Mouse (Mus musculus): ENCODE data around the gene Apeh. TPM values are rescaled to one million over a fixed set of nuclear protein-coding genes. Genes with fewer than 3 reads are reported as not detected.

Apeh gene
- polyA plus RNA-seq, 1 experiment from 2014 or later: 57.8 TPM

DNA sequence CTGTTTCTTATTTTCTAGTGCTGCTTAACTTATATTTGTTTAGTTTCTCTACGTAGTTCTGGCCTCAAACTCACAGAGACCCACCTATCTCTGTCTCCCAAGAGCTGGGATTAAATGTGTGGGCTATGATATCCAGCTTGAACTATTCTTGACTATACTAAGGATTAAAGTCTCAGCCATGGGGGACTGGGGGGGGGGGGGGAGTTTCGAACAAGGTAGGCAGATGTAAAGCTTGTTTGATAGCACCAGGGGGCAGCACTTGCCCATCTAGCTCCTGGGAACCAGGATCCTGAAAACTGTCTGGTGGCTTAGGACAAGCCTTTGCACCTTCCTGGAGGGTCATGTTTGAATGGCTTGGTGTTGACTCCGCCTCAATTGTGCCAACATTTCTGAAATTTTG lies 1.1 kb upstream of the Apeh start:
- no peaks in the 10 kb centered on the region for H3K27me3 ChIP-seq (ENCODE audit: control insufficient read depth, insufficient read depth, low read length)
- H3K4me1 ChIP-seq (ENCODE audit: control insufficient read depth, insufficient read depth, low read length): peaks cover 16% of the 10 kb centered on the region; the same call in 1 of the 2 replicates
- H3K27ac ChIP-seq (ENCODE audit: low read depth, low read length): no peak overlapping the region
- peaks cover 25% of the 10 kb centered on the region for H3K36me3 ChIP-seq (ENCODE audit: control insufficient read depth, insufficient read depth, low read length)
- H3K9me3 ChIP-seq (ENCODE audit: control insufficient read depth, low read length): no peaks in the 10 kb centered on the region
- H3K4me3 ChIP-seq (ENCODE audit: low read length): peak overlapping the region; percentile 81
- no peak for ATAC-seq (ENCODE audit: low FRiP score, low TSS enrichment)
- WGBS: 9% methylated on average over 3 of the region's 3 CpGs
- H3K4me2 ChIP-seq (replicated peaks; ENCODE audit: low read depth, low read length): peak overlapping the region; percentile 96
- H3K9ac ChIP-seq (ENCODE audit: low read depth, low read length): peak overlapping the region; percentile 69; the same call in 1 of the 2 replicates

DNA sequence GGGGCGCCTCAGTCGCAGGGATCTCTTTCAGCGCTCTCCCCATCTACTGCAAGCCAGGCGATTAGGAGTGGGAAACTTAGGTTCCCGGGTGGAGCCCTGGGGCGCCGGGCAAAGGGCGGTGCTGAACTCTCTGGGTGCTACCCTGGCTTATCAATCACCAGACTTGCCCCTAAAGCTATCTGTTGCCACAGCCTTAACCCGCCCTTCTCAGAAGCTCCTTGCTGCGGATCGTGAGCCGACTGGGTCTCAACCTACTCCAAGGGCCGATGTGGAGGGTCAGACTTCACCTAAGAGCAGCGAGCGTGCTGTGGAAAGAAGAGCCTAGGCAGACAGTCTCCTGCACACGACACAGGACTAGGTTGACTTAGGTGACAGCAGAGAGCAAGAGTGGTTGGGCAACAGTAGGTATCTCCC lies 599 bp upstream of the Apeh start:
- no peaks in the 10 kb centered on the region for H3K9me3 ChIP-seq (ENCODE audit: control insufficient read depth, low read length)
- WGBS: under 1% methylated on average over 16 of the region's 16 CpGs
- H3K4me3 ChIP-seq (ENCODE audit: low read length): peak overlapping the region; percentile 81
- no peaks in the 10 kb centered on the region for H3K27me3 ChIP-seq (ENCODE audit: control insufficient read depth, insufficient read depth, low read length)
- peak; percentile 14 for ATAC-seq (ENCODE audit: low FRiP score, low TSS enrichment)
- peaks cover 16% of the 10 kb centered on the region; the same call in 1 of the 2 replicates for H3K4me1 ChIP-seq (ENCODE audit: control insufficient read depth, insufficient read depth, low read length)
- H3K4me2 ChIP-seq (replicated peaks; ENCODE audit: low read depth, low read length): peak overlapping the region; percentile 96
- peaks cover 30% of the 10 kb centered on the region for H3K36me3 ChIP-seq (ENCODE audit: control insufficient read depth, insufficient read depth, low read length)
- H3K9ac ChIP-seq (ENCODE audit: low read depth, low read length): peak overlapping the region; percentile 69
- H3K27ac ChIP-seq (ENCODE audit: low read depth, low read length): peak overlapping the region; percentile 7; the same call in 1 of the 2 replicates

DNA sequence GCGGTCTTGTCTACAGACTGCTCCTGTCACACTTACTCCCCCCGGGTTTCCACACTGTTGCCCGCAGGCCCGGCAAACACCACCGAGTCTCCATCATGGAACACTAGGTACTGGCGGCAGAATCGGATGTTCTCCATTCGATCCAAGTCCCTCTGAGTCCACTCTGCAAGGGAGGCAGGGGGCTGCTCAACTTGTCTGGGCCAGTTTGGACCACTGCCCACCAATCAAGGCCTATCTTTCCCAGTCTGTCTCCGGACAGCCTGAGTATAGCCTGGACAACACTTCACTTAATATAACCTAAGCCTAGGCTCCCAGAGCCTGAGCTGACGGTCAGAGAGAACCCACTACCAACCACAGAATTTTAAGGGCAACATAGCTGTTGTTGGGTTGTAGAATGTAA lies 820 bp downstream of the Apeh start:
- Histone ChIP-seq H3K4me1 (ENCODE audit: control insufficient read depth, insufficient read depth, low read length) (peaks cover 16% of the 10 kb centered on the region; the same call in 1 of the 2 replicates), H3K4me2 (replicated peaks; ENCODE audit: low read depth, low read length) (peak overlapping the region; percentile 96), H3K9ac (ENCODE audit: low read depth, low read length) (peak overlapping the region; percentile 69; the same call in 1 of the 2 replicates), H3K27me3 (ENCODE audit: control insufficient read depth, insufficient read depth, low read length) (no peaks in the 10 kb centered on the region), H3K9me3 (ENCODE audit: control insufficient read depth, low read length) (no peaks in the 10 kb centered on the region), H3K36me3 (ENCODE audit: control insufficient read depth, insufficient read depth, low read length) (peaks cover 44% of the 10 kb centered on the region), H3K27ac (ENCODE audit: low read depth, low read length) (no peak overlapping the region), H3K4me3 (ENCODE audit: low read length) (peak overlapping the region; percentile 81)
- no peak for ATAC-seq (ENCODE audit: low FRiP score, low TSS enrichment)
- WGBS: 64% methylated on average over 10 of the region's 10 CpGs

DNA sequence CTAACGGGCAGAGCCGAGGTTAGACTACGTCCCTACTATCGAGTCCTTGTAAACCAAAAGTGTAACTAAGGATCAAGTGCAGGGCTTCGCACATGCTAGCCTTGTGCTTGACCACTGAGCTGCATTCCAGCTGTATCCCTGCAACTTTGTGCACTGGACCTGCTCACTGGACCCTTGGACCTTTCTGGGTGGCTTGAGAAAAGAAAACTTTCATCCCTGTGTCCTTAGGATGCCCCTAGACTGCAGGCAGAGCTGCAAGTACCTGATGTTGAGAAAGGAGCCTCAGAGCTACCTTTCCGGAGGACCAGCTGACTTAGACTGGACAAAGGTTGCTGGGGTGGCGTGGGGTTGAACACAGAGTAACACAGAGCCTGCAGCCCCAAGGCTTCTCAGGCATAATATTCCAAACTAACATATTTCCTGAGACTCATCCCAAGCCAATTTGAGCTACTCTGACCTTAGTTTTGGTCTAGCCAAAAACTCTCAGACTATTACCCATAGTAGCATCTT lies 3.7 kb downstream of the Apeh start:
- Histone ChIP-seq H3K27me3 (ENCODE audit: control insufficient read depth, insufficient read depth, low read length) (no peaks in the 10 kb centered on the region), H3K4me3 (ENCODE audit: low read length) (no peak overlapping the region), H3K4me1 (ENCODE audit: control insufficient read depth, insufficient read depth, low read length) (peaks cover 13% of the 10 kb centered on the region; the same call in 1 of the 2 replicates), H3K9me3 (ENCODE audit: control insufficient read depth, low read length) (no peaks in the 10 kb centered on the region), H3K36me3 (ENCODE audit: control insufficient read depth, insufficient read depth, low read length) (peaks cover 72% of the 10 kb centered on the region), H3K4me2 (replicated peaks; ENCODE audit: low read depth, low read length) (no peak overlapping the region), H3K27ac (ENCODE audit: low read depth, low read length) (no peak overlapping the region), H3K9ac (ENCODE audit: low read depth, low read length) (no peak overlapping the region)
- ATAC-seq (ENCODE audit: low FRiP score, low TSS enrichment): no peak
- WGBS: 96% methylated on average over 7 of the region's 7 CpGs

DNA sequence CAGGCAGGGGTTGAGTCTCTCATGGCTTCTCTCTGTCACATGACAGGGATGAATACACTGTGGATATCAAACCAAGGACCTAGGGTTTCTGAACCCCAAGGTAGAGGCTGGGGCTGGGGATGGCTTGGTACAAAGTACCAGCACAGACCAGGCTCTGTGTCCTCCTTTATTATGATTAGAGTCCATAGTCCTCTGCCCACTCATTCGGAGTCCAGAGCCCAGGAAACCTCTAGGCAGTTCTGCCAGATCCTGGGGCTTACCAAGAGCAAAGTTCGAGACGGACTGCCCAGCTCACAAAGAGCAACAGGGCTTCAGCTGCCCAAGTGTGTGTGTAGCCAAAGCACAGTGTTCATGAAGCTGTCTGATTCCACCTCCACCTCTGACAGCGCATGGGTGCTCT lies 9.1 kb downstream of the Apeh start:
- Histone ChIP-seq H3K27me3 (ENCODE audit: control insufficient read depth, insufficient read depth, low read length) (peaks cover 20% of the 10 kb centered on the region), H3K4me1 (ENCODE audit: control insufficient read depth, insufficient read depth, low read length) (no peaks in the 10 kb centered on the region; the same call in 1 of the 2 replicates), H3K27ac (ENCODE audit: low read depth, low read length) (no peak overlapping the region), H3K4me3 (ENCODE audit: low read length) (no peak overlapping the region), H3K4me2 (replicated peaks; ENCODE audit: low read depth, low read length) (no peak overlapping the region), H3K9ac (ENCODE audit: low read depth, low read length) (no peak overlapping the region), H3K9me3 (ENCODE audit: control insufficient read depth, low read length) (no peaks in the 10 kb centered on the region), H3K36me3 (ENCODE audit: control insufficient read depth, insufficient read depth, low read length) (peaks cover 56% of the 10 kb centered on the region)
- ATAC-seq (ENCODE audit: low FRiP score, low TSS enrichment): no peak
- 94% methylated on average over 4 of the region's 4 CpGs for WGBS

DNA sequence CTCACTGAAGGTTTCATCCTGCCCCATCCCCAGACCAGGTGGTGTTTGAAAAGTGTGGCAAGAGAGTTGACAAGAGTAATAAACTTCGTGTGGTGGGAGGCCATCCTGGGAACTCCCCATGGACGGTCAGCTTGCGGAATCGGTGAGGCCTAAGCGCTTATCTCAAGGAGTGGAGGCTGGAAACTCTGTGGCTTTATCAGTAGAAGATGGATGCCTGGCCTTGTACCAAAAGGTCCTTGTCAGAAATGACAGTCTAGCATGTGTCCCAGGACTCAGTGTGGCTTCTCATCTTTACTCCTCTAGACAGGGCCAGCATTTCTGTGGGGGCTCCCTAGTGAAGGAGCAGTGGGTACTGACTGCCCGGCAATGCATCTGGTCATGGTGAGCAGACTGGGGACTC lies 10.8 kb downstream of the Apeh start:
- Histone ChIP-seq H3K27me3 (ENCODE audit: control insufficient read depth, insufficient read depth, low read length) (peaks cover 20% of the 10 kb centered on the region), H3K27ac (ENCODE audit: low read depth, low read length) (no peak overlapping the region), H3K4me2 (replicated peaks; ENCODE audit: low read depth, low read length) (no peak overlapping the region), H3K4me3 (ENCODE audit: low read length) (no peak overlapping the region), H3K9me3 (ENCODE audit: control insufficient read depth, low read length) (no peaks in the 10 kb centered on the region), H3K9ac (ENCODE audit: low read depth, low read length) (no peak overlapping the region), H3K36me3 (ENCODE audit: control insufficient read depth, insufficient read depth, low read length) (peaks cover 39% of the 10 kb centered on the region), H3K4me1 (ENCODE audit: control insufficient read depth, insufficient read depth, low read length) (peaks cover 4% of the 10 kb centered on the region; the same call in 1 of the 2 replicates)
- WGBS: 71% methylated on average over 6 of the region's 6 CpGs
- ATAC-seq (ENCODE audit: low FRiP score, low TSS enrichment): no peak

DNA sequence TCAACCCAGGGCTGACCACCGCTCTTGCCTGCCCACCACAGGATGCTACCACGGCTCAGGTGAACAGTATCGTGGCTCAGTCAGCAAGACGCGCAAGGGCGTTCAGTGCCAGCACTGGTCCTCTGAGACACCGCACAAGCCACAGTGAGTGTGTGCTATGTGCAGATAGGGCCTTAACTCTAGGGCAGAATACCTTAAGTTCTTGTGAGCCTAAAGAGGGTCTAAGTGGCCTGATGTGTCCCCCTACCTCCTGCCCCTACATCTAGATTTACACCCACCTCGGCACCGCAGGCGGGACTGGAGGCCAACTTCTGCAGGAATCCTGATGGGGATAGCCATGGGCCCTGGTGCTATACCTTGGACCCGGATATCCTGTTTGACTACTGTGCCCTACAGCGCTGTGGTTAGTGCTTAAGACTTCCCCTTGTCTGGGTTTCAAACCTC lies 11.4 kb downstream of the Apeh start, which contains the start of gene Rnf123:
TSS of gene Rnf123 (minus strand) at position 359 of the 444 bp plus-strand sequence.
- WGBS: 36% methylated on average over 12 of the region's 12 CpGs
- no peaks in the 10 kb centered on the region for H3K9me3 ChIP-seq (ENCODE audit: control insufficient read depth, low read length)
- H3K27me3 ChIP-seq (ENCODE audit: control insufficient read depth, insufficient read depth, low read length): peaks cover 20% of the 10 kb centered on the region
- peak within 1 kb of the TSS; percentile 34 for H3K4me2 ChIP-seq (replicated peaks; ENCODE audit: low read depth, low read length)
- no peak within 1 kb of the TSS for H3K27ac ChIP-seq (ENCODE audit: low read depth, low read length)
- H3K4me1 ChIP-seq (ENCODE audit: control insufficient read depth, insufficient read depth, low read length): peaks cover 10% of the 10 kb centered on the region; the same call in 1 of the 2 replicates
- peaks cover 33% of the 10 kb centered on the region for H3K36me3 ChIP-seq (ENCODE audit: control insufficient read depth, insufficient read depth, low read length)
- H3K4me3 ChIP-seq (ENCODE audit: low read length): peak within 1 kb of the TSS; percentile 24; the same call in 1 of the 2 replicates
- ATAC-seq (ENCODE audit: low FRiP score, low TSS enrichment): no peak
- peak within 1 kb of the TSS; percentile 28 for H3K9ac ChIP-seq (ENCODE audit: low read depth, low read length)

DNA sequence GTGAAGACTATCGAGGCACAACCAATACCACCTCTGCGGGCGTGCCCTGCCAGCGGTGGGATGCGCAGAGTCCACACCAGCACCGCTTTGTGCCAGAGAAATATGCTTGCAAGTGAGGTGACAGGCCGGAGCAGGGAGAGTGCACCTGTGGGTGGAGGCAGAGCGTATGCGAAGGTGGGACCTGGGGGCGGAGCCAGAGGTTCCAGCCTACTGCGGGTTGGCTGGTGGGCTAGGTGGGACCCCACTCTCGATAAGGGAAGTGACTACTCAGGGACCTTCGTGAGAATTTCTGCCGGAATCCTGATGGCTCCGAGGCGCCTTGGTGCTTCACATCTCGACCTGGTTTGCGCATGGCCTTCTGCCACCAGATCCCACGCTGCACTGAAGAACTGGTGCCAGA lies 11.9 kb downstream of the Apeh start:
- 5% methylated on average over 19 of the region's 19 CpGs for WGBS
- Histone ChIP-seq H3K4me2 (replicated peaks; ENCODE audit: low read depth, low read length) (peak overlapping the region; percentile 34), H3K9me3 (ENCODE audit: control insufficient read depth, low read length) (no peaks in the 10 kb centered on the region), H3K4me1 (ENCODE audit: control insufficient read depth, insufficient read depth, low read length) (peaks cover 14% of the 10 kb centered on the region; the same call in 1 of the 2 replicates), H3K27me3 (ENCODE audit: control insufficient read depth, insufficient read depth, low read length) (peaks cover 20% of the 10 kb centered on the region), H3K27ac (ENCODE audit: low read depth, low read length) (no peak overlapping the region), H3K9ac (ENCODE audit: low read depth, low read length) (peak overlapping the region; percentile 28), H3K36me3 (ENCODE audit: control insufficient read depth, insufficient read depth, low read length) (peaks cover 29% of the 10 kb centered on the region), H3K4me3 (ENCODE audit: low read length) (peak overlapping the region; percentile 24; the same call in 1 of the 2 replicates)
- no peak for ATAC-seq (ENCODE audit: low FRiP score, low TSS enrichment)

DNA sequence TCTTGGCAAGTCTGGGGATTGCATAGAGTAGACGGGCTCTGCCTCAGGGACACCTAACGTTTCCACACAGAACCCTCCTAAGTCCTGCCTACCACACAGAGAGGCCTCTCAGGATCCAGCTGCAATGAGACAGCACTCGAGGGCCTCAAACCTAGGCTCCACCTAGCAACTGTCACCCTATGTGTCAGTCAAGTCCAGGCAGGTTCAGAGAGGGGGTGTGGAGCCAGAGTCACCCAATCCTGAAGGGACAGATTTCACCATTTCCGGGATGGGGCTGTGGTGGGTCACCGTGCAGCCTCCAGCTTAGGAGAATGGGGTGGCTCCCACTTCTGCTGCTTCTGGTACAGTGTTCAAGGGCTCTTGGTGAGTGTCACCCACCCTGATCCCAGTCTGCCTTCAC lies 14.2 kb downstream of the Apeh start, which contains the start of gene Mst1:
TSS of gene Mst1 (plus strand) at position 269 of the 400 bp plus-strand sequence.
- Histone ChIP-seq H3K27me3 (ENCODE audit: control insufficient read depth, insufficient read depth, low read length) (peaks cover 20% of the 10 kb centered on the region), H3K4me3 (ENCODE audit: low read length) (peak within 1 kb of the TSS; percentile 83), H3K4me1 (ENCODE audit: control insufficient read depth, insufficient read depth, low read length) (peaks cover 14% of the 10 kb centered on the region; the same call in 1 of the 2 replicates), H3K27ac (ENCODE audit: low read depth, low read length) (no peak within 1 kb of the TSS), H3K36me3 (ENCODE audit: control insufficient read depth, insufficient read depth, low read length) (peaks cover 6% of the 10 kb centered on the region), H3K9me3 (ENCODE audit: control insufficient read depth, low read length) (no peaks in the 10 kb centered on the region), H3K4me2 (replicated peaks; ENCODE audit: low read depth, low read length) (peak within 1 kb of the TSS; percentile 97), H3K9ac (ENCODE audit: low read depth, low read length) (peak within 1 kb of the TSS; percentile 94)
- no peak for ATAC-seq (ENCODE audit: low FRiP score, low TSS enrichment)
- 69% methylated on average over 5 of the region's 5 CpGs for WGBS

Measured in kidney, embryonic 14.5 days (tissue).